Mouse (Mus musculus): ENCODE results near the gene Ust. TPM values are rescaled to one million over a fixed set of nuclear protein-coding genes. Genes with fewer than 3 reads are reported as not detected.

Ust gene
- polyA plus RNA-seq, 1 experiment from 2014 or later, result 2.0 TPM

DNA sequence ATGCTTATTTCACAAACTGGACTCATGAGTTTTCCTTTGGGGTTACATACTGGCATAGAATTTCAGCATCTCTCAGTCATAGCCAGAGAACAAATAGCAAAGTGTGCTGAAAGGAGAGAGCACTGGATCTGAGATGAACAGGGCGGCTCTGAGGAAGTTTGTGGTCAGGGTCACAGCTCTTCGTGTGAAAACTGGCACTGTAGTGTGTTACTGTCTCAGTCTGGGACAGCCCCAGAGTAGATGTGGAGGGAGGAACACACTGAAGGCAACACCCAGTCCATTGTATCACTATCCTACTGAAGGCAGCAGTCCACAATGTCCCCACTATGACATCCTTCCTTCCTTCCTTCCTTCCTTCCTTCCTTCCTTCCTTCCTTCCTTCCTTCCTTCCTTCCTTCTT lies 321.0 kb downstream of the Ust start:
- H3K9ac ChIP-seq (ENCODE audit: low read depth, low read length), result no peak overlapping the region
- H3K27ac ChIP-seq (ENCODE audit: low read depth, low read length), result no peak overlapping the region
- 62% methylated on average over 2 of the region's 2 CpGs for WGBS
- no peaks in the 10 kb centered on the region for H3K27me3 ChIP-seq (replicated peaks; ENCODE audit: control insufficient read depth, insufficient read depth, low read length)
- no peak for ATAC-seq
- H3K4me1 ChIP-seq (replicated peaks; ENCODE audit: control insufficient read depth, insufficient read depth, low read length), result no peaks in the 10 kb centered on the region
- H3K9me3 ChIP-seq (ENCODE audit: control insufficient read depth), result no peaks in the 10 kb centered on the region
- H3K4me2 ChIP-seq (replicated peaks; ENCODE audit: low read depth), result no peak overlapping the region
- no peak overlapping the region for H3K4me3 ChIP-seq (ENCODE audit: low read depth, low read length)
- no peaks in the 10 kb centered on the region for H3K36me3 ChIP-seq (ENCODE audit: control insufficient read depth, insufficient read depth)
- no peak for TF ChIP-seq CTCF (IDR thresholded peaks at IDR 0.05; ENCODE audit: low read depth)

DNA sequence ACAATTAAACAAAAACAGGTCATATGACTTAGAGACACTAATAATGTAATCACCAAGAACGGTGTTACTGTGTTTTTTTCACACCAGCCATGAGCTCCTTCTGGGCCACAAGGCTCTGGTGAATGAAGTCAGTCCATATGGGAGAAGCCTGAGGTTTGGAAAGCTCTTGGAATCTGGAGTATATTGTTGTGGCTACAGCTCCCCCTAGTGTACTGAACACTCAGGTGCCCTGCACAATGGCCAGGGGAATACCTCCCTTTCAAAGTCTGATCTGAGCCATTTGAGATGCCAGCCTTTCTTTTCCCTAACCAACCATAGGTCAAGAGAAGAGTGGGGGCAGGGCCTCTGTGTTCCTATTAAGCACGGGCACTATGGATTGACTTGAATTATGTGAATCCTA lies 322.3 kb downstream of the Ust start:
- Histone ChIP-seq H3K4me1 (replicated peaks; ENCODE audit: control insufficient read depth, insufficient read depth, low read length) (no peaks in the 10 kb centered on the region), H3K36me3 (ENCODE audit: control insufficient read depth, insufficient read depth) (no peaks in the 10 kb centered on the region), H3K27ac (ENCODE audit: low read depth, low read length) (no peak overlapping the region), H3K9me3 (ENCODE audit: control insufficient read depth) (no peaks in the 10 kb centered on the region), H3K4me2 (replicated peaks; ENCODE audit: low read depth) (no peak overlapping the region), H3K4me3 (ENCODE audit: low read depth, low read length) (no peak overlapping the region), H3K27me3 (replicated peaks; ENCODE audit: control insufficient read depth, insufficient read depth, low read length) (no peaks in the 10 kb centered on the region), H3K9ac (ENCODE audit: low read depth, low read length) (no peak overlapping the region)
- peak; percentile 92 for TF ChIP-seq CTCF (IDR thresholded peaks at IDR 0.05; ENCODE audit: low read depth)
- ATAC-seq, result peak; percentile 82
- WGBS, result 8% methylated on average over 2 of the region's 2 CpGs

DNA sequence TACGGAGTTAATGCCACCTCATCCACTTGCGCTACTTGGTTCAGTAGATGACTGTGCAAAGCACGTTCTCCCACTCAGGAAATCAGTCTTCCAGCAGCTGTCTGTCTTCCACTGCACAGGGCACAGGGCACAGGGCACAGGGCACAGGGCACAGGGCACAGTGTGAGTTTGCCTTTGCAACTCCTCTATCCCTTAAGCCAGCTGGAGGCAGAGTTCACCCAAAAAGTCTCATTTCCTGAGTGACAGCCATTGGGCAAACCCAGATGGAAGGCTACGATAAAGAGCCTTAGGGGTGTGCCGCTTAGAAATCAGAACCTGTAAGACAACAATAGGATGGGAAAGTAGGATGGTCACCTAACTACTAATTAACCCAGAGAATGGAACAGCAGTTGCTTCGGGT lies 322.9 kb downstream of the Ust start:
- peak; percentile 48 for ATAC-seq
- Histone ChIP-seq H3K27ac (ENCODE audit: low read depth, low read length) (no peak overlapping the region), H3K4me3 (ENCODE audit: low read depth, low read length) (no peak overlapping the region), H3K27me3 (replicated peaks; ENCODE audit: control insufficient read depth, insufficient read depth, low read length) (no peaks in the 10 kb centered on the region), H3K9me3 (ENCODE audit: control insufficient read depth) (no peaks in the 10 kb centered on the region), H3K4me1 (replicated peaks; ENCODE audit: control insufficient read depth, insufficient read depth, low read length) (no peaks in the 10 kb centered on the region), H3K9ac (ENCODE audit: low read depth, low read length) (no peak overlapping the region), H3K36me3 (ENCODE audit: control insufficient read depth, insufficient read depth) (no peaks in the 10 kb centered on the region), H3K4me2 (replicated peaks; ENCODE audit: low read depth) (no peak overlapping the region)
- TF ChIP-seq CTCF (IDR thresholded peaks at IDR 0.05; ENCODE audit: low read depth), result no peak
- 43% methylated on average over 6 of the region's 6 CpGs for WGBS

DNA sequence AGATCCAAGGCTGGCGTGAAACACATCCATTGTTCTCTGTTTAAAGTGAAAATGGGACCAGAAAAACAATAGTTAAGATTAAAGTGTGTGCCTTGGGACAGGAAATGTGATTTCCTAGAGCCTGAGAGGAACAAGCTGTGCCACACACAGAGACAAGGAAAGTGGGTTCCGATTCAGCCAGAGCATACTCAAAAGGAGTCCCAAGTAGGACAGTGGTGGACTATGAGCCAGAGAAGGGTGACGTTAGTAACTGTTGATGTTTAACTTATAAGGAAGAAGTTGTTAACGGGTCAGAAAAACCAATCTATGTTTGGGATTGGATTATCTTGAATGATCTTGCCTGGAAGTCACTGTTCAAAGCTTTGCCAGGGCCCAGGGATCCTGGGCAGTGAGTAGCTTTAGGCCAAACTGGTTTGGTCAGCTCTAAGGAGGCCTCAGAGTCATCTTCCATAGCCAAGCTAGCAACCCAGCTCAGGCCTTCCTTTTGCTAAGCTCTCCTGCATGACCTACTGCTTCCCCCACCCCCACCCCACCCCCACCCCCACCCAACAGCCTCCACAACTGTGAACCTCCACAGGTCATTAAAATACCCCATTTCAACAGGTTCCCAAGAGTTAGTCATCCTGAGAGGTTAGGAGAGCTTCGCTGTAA lies 329.2 kb downstream of the Ust start:
- Histone ChIP-seq H3K9ac (ENCODE audit: low read depth, low read length) (no peak overlapping the region), H3K27ac (ENCODE audit: low read depth, low read length) (no peak overlapping the region), H3K4me2 (replicated peaks; ENCODE audit: low read depth) (no peak overlapping the region), H3K9me3 (ENCODE audit: control insufficient read depth) (no peaks in the 10 kb centered on the region), H3K4me1 (replicated peaks; ENCODE audit: control insufficient read depth, insufficient read depth, low read length) (no peaks in the 10 kb centered on the region), H3K27me3 (replicated peaks; ENCODE audit: control insufficient read depth, insufficient read depth, low read length) (no peaks in the 10 kb centered on the region), H3K36me3 (ENCODE audit: control insufficient read depth, insufficient read depth) (no peaks in the 10 kb centered on the region), H3K4me3 (ENCODE audit: low read depth, low read length) (no peak overlapping the region)
- WGBS, result 51% methylated on average over 5 of the region's 5 CpGs
- ATAC-seq, result no peak
- TF ChIP-seq CTCF (IDR thresholded peaks at IDR 0.05; ENCODE audit: low read depth), result no peak

DNA sequence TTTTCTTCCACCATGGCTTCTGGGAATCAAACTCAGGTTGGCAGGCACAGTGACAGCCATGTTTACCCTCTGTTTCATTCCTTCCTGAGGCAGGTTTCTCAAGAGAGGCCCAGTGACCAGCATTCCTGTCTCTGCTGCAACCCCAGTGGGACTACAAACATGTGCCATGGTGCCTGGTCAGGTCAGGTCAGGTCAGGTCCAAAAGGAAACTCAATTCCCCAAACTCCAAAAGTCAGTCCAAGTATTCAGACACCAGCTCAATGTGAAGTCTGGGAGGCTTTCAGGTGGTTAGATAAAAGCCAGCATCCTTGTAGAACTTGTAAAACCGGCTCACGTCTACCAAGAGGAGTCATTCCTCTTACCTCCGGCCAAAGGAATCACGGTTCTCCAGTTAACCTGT lies 333.0 kb downstream of the Ust start:
- Histone ChIP-seq H3K4me2 (replicated peaks; ENCODE audit: low read depth) (no peak overlapping the region), H3K9me3 (ENCODE audit: control insufficient read depth) (no peaks in the 10 kb centered on the region), H3K4me3 (ENCODE audit: low read depth, low read length) (no peak overlapping the region), H3K4me1 (replicated peaks; ENCODE audit: control insufficient read depth, insufficient read depth, low read length) (no peaks in the 10 kb centered on the region), H3K27me3 (replicated peaks; ENCODE audit: control insufficient read depth, insufficient read depth, low read length) (no peaks in the 10 kb centered on the region), H3K36me3 (ENCODE audit: control insufficient read depth, insufficient read depth) (no peaks in the 10 kb centered on the region), H3K9ac (ENCODE audit: low read depth, low read length) (no peak overlapping the region), H3K27ac (ENCODE audit: low read depth, low read length) (no peak overlapping the region)
- ATAC-seq, result no peak
- no peak for TF ChIP-seq CTCF (IDR thresholded peaks at IDR 0.05; ENCODE audit: low read depth)
- WGBS, result 54% methylated on average over 4 of the region's 4 CpGs

DNA sequence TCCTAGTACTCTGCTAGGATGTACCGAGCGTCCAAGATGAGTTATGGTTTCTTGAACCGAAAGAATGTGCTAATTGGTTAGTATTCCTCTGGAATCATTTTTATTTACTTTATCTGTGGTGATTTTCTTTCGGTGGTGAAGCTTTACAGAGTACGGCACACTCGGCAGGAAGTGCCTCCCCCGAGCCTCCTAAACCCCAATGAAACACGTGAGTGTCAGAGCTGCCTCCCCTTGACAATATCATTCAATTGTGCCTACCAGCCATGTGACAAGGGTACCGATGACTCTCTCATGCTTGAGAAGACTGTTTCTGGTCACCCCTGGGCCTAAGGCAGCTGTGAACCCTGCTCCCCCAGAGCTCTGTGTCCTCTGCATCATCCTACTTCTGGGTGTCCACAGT lies 333.9 kb downstream of the Ust start:
- no peak for ATAC-seq
- Histone ChIP-seq H3K27ac (ENCODE audit: low read depth, low read length) (no peak overlapping the region), H3K36me3 (ENCODE audit: control insufficient read depth, insufficient read depth) (no peaks in the 10 kb centered on the region), H3K9ac (ENCODE audit: low read depth, low read length) (no peak overlapping the region), H3K4me3 (ENCODE audit: low read depth, low read length) (no peak overlapping the region), H3K4me2 (replicated peaks; ENCODE audit: low read depth) (no peak overlapping the region), H3K4me1 (replicated peaks; ENCODE audit: control insufficient read depth, insufficient read depth, low read length) (no peaks in the 10 kb centered on the region), H3K27me3 (replicated peaks; ENCODE audit: control insufficient read depth, insufficient read depth, low read length) (no peaks in the 10 kb centered on the region), H3K9me3 (ENCODE audit: control insufficient read depth) (no peaks in the 10 kb centered on the region)
- TF ChIP-seq CTCF (IDR thresholded peaks at IDR 0.05; ENCODE audit: low read depth), result no peak
- WGBS, result 62% methylated on average over 9 of the region's 9 CpGs

DNA sequence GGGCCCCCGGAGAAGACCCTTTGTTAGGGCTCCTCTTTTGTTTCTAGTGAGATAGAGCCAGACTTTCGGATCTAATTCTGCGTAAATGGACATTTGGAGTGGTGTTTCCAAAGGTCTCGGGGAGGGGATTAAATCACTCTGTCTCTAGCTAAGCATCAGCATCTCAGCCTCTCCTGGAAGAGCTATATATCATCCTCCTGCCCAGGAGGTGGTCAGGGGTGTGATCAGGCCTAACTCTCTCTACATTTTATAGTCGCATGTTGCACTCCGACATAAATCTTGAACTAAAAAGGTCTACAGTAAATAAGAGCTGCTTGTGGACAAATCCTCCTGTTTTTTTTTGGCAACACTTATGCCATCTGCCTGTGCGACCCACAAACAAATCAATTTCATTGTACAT lies 335.5 kb downstream of the Ust start:
- WGBS, result 85% methylated on average over 7 of the region's 7 CpGs
- no peak overlapping the region for H3K4me3 ChIP-seq (ENCODE audit: low read depth, low read length)
- TF ChIP-seq CTCF (IDR thresholded peaks at IDR 0.05; ENCODE audit: low read depth), result no peak
- no peak for ATAC-seq
- no peaks in the 10 kb centered on the region for H3K4me1 ChIP-seq (replicated peaks; ENCODE audit: control insufficient read depth, insufficient read depth, low read length)
- no peaks in the 10 kb centered on the region for H3K9me3 ChIP-seq (ENCODE audit: control insufficient read depth)
- H3K36me3 ChIP-seq (ENCODE audit: control insufficient read depth, insufficient read depth), result no peaks in the 10 kb centered on the region
- H3K4me2 ChIP-seq (replicated peaks; ENCODE audit: low read depth), result no peak overlapping the region
- H3K27me3 ChIP-seq (replicated peaks; ENCODE audit: control insufficient read depth, insufficient read depth, low read length), result no peaks in the 10 kb centered on the region
- H3K9ac ChIP-seq (ENCODE audit: low read depth, low read length), result no peak overlapping the region
- H3K27ac ChIP-seq (ENCODE audit: low read depth, low read length), result no peak overlapping the region

Data from intestine, postnatal 0 days (tissue).